Mouse (Mus musculus): ENCODE data around the gene Tbc1d22a. TPM values are rescaled to one million over a fixed set of nuclear protein-coding genes. Genes with fewer than 3 reads are reported as not detected.

The Tbc1d22a gene
- total RNA-seq, 1 experiment from 2014 or later = 14.6 TPM

DNA sequence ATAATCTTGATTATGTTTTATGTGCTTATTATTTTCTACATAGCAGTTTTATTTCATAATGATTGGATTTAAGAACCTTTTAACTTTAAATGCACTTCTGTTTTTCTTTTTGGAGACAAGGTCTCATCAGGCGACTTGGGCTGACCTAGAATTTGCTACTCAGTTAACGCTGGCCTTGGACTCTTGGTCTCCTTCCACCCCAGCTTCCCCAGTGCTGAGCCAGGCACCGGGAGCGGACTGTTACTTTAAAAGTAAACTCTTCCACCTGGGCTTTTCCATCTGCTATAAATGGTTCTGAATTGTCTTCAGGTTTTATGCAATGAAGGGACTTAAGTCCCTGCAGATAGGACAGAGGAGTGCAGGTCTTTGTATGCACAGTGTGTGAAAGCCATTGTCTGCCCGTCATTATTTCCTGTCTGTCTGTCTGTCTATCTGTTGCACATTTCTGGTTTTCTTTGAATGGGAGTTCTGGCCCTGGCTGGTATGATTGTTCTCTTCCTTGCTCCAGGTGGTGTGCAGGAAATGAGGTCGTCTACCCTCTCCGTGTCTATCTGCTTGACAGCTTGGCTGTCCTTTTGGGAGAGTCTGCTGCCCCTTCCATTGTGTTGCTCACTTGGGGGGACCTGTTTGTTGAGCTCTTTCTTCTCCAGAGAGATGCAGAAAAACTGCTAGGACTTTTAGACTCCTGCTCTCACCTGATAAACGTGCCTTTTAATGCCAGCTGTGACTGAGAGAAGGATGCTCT is 117.4 kb downstream of the Tbc1d22a start:
- no peak for ATAC-seq (replicated peaks in 1 of 2; ENCODE audit: insufficient read depth in 1 of 2, low FRiP score in 2 of 2, low TSS enrichment in 1 of 2, low read depth in 1 of 2, poor library complexity in 2 of 2, severe bottlenecking in 2 of 2)

DNA sequence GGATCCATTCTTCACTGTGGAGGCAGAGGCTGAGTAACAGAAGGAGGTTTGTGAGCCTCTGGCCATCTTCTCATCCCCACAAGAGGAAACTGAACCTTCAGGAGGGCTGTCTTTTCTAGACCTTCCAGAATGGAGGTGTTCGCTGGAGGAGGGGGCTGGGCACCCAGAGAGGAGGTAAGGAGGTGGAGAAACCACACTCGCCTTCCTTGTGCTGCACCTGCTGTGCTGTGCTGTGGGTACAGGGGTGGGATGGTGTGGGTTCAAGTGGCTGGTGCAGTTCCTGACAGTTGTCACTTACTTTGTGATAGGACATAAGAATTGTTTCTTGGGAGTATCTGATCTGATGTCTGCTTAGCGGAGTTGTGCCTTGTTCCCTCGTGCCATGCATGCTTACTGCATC is 118.9 kb downstream of the Tbc1d22a start:
- ATAC-seq (replicated peaks in 1 of 2; ENCODE audit: insufficient read depth in 1 of 2, low FRiP score in 2 of 2, low TSS enrichment in 1 of 2, low read depth in 1 of 2, poor library complexity in 2 of 2, severe bottlenecking in 2 of 2) = no peak

DNA sequence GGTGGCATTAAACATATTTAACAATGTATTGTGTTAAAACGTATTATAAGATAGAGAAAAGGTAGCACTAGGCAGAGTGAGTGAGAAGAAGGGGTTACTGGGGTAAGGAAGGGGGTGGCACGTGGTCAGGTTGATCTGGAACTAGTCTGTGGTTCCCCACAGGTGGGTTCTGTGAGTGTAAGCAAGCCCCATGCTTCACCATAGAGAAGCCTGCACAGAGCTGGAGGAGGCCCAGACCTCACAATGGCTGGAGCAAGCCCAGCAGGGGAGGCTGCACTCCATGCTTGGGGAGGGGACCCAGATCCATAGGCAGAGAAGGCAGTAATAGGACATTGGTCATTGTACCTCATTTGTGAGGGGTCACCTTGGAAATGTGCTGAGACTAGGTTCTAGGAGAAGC is 119.3 kb downstream of the Tbc1d22a start:
- no peak for ATAC-seq (replicated peaks in 1 of 2; ENCODE audit: insufficient read depth in 1 of 2, low FRiP score in 2 of 2, low TSS enrichment in 1 of 2, low read depth in 1 of 2, poor library complexity in 2 of 2, severe bottlenecking in 2 of 2)

DNA sequence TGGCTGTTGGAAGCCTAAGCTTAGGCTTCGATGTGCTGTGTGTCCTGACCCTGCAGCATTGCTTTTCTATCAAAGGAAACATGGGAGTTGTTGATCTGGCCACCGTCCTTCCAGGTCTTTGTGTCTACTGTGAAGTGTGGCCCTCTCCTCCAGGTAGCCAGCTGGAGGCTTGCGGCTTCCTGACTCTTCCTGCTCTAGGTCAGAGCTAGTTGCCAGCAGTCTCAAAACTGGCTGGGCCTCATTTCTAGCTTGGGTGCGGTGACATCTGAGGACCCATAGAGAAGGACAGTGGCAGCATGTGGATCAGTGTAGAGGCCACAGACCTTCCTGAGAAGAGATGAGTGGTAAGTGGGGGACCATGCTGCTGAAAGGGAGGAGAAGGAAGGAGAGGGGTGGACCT is 120.0 kb downstream of the Tbc1d22a start:
- ATAC-seq (replicated peaks in 1 of 2; ENCODE audit: insufficient read depth in 1 of 2, low FRiP score in 2 of 2, low TSS enrichment in 1 of 2, low read depth in 1 of 2, poor library complexity in 2 of 2, severe bottlenecking in 2 of 2) = no peak

DNA sequence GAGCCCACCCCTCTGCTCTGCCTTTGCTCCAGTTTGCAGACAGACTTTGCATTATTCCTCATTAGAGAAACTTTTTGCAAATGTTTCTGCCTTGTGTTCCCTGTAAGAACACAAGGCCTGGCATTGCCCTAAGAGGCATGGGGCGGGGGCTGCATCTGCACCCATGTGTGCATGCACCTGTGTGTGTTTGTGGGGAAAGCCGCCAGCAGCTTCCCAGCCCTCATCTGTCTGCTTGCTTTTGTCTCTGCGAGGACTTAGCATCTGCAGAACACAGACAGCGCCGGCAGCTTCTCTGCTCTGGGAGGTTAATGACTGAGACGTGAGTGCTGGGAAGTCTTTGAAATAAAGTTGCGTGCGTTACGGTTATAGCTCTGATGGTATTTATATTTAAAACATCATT is 120.5 kb downstream of the Tbc1d22a start:
- no peak for ATAC-seq (replicated peaks in 1 of 2; ENCODE audit: insufficient read depth in 1 of 2, low FRiP score in 2 of 2, low TSS enrichment in 1 of 2, low read depth in 1 of 2, poor library complexity in 2 of 2, severe bottlenecking in 2 of 2)

DNA sequence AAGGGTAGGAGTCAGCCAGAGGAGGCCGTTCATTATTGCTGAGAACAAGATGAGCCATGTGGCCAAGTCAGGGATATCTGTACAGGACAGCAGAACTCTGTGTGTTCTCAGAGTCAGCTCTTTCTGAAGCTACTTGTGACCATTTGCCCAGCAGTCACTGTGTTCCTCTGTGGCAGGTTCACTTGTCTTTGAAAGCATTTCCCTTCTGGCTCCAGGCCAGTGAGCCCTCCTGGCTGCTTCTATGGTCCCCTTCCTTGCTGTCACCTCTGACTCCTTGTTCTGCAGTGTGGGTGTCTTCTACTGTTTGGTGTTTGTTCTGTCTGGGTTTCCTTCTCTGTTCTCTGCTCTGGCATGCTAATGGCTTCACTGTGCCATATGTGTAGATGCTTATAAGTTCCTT is 121.5 kb downstream of the Tbc1d22a start:
- no peak for ATAC-seq (replicated peaks in 1 of 2; ENCODE audit: insufficient read depth in 1 of 2, low FRiP score in 2 of 2, low TSS enrichment in 1 of 2, low read depth in 1 of 2, poor library complexity in 2 of 2, severe bottlenecking in 2 of 2)

DNA sequence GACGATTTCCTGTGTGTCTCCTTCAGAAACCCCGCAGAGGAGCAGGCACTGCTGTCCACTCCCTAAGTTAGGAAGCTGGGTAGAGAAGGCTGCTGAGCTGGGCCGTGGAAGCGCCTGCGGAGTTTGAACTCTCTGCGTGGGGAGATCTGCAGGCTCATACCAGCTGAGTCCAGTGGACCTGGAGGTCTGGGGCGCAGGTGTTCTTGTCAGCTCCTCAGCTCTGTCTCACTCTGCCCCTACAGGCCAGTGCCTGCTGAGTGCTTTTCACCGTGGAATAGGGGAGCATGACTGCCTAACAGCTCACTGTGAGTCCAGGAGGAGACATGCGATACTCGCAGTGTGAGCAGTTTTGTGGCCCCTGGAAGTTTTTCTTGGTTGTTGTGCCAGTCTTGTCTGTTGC is 123.5 kb downstream of the Tbc1d22a start:
- no peak for ATAC-seq (replicated peaks in 1 of 2; ENCODE audit: insufficient read depth in 1 of 2, low FRiP score in 2 of 2, low TSS enrichment in 1 of 2, low read depth in 1 of 2, poor library complexity in 2 of 2, severe bottlenecking in 2 of 2)

DNA sequence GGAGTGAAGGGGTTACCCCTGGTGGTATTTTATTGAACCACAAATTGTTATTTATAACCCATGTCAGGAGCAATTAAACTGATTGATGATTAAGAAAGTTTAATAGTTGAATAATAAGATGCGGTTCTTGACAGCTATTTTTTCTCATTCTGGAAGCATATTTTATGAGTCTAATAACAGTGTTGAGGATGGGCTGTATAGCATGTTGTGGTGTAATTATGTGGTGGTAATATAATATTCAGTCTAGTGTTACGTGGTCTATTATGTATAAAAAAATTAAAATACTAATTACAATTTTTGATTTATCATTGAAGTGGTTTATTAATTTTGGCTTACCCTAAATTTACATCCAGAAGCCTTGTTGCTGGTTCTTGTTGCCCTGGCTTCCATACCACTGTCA is 125.5 kb downstream of the Tbc1d22a start:
- no peak for ATAC-seq (replicated peaks in 1 of 2; ENCODE audit: insufficient read depth in 1 of 2, low FRiP score in 2 of 2, low TSS enrichment in 1 of 2, low read depth in 1 of 2, poor library complexity in 2 of 2, severe bottlenecking in 2 of 2)

DNA sequence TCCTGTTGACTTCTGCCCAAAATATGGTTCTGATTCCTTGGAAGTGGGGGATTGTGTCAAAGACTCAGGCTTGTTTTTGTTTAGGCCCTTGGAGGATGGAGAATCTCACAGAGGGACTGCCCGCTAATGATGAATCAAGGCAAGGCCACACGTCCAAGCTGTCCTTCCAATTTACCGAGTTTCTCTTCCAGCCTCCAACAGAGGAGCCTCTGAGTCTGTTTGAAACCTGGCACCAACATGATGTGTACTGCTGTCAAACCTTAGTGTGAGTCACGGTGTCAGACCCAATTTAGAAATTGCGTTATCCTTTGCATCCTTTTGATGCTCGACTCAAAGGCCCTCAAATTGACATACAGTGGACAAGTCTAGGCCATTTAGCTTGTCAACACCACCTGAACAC is 126.5 kb downstream of the Tbc1d22a start:
- no peak for ATAC-seq (replicated peaks in 1 of 2; ENCODE audit: insufficient read depth in 1 of 2, low FRiP score in 2 of 2, low TSS enrichment in 1 of 2, low read depth in 1 of 2, poor library complexity in 2 of 2, severe bottlenecking in 2 of 2)

DNA sequence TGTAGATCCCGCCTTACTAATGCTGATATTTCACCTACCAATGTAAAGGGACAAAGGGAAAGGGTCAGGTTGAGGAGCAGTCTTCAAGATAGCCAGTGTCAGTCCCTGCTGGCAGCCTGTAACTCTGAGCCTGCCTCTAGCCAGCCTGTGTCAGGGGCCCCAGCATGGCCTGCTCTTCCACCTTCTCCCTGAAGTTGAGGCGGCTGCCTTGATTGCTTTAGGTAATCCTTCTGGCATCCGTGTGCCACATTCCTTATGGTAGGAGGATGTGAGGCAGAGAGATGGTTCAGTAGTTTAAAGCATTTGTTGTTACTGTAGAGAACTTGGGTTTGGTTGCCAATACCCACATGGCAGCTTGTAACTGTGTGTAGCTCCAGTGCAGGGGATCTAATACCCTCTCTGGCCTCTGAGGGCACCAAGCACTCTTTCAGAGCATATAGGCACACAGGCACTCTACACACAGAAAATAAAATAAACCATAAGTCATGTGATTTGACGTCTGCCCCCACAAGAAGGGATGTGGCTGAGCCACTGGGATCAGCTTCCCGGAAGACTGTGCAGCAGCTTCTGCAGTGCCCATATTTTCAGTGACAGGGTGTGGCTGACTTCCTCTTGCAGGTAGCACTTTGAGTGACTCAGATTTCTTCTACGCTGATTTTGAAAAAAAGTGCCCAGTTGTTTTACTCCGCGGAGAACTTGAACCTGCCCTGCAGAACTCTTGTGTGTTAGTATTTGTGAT is 128.5 kb downstream of the Tbc1d22a start:
- ATAC-seq (replicated peaks in 1 of 2; ENCODE audit: insufficient read depth in 1 of 2, low FRiP score in 2 of 2, low TSS enrichment in 1 of 2, low read depth in 1 of 2, poor library complexity in 2 of 2, severe bottlenecking in 2 of 2) = 0 out of 4 replicates have a peak, but pooled peaks of 1 of the 2 experiments have one; percentile 4

DNA sequence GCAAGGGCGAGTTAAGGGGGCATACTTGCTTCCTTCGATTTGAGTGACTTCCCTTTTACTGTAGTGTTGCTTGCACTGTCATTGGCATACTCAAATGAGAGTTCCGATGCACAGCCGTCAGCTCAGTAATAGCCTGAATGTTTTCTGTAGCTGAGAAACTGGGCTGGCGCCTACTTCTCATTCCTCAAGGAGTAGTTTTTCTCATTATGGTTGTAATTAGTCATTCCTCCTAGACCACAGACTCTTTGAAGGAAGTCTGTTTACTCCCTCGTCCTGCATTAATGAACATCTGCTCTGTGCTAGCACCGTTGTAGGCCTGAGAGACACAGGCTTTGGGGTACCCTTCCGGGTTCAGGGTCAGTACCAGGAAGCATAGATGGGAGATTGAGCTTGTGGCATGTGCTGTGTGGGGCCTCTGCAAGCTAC is 130.7 kb downstream of the Tbc1d22a start:
- peak; percentile 37 to 47; a peak in 2 of 4 replicates for ATAC-seq (replicated peaks in 1 of 2; ENCODE audit: insufficient read depth in 1 of 2, low FRiP score in 2 of 2, low TSS enrichment in 1 of 2, low read depth in 1 of 2, poor library complexity in 2 of 2, severe bottlenecking in 2 of 2)

DNA sequence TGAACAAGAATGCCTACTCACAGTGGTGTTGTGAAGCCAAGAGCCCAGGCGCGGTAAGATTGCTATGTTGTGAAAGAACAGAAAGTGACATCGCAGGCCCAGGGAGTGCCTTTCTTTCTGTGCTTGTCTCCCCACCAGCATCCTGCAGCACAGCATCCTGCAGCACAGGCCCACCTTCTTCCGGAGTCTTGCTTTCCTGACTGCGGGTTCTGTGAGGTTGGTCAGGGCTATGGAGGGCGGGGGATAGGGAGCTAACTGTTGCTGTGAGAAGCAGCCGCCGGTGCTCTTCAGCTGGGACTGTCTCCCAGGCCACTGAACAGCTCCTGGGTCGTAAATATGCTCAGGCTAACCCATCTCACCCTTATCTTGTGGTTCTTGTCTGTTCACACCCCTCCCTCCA is 131.6 kb downstream of the Tbc1d22a start:
- peak; percentile 68 to 76 for ATAC-seq (replicated peaks in 1 of 2; ENCODE audit: insufficient read depth in 1 of 2, low FRiP score in 2 of 2, low TSS enrichment in 1 of 2, low read depth in 1 of 2, poor library complexity in 2 of 2, severe bottlenecking in 2 of 2)

DNA sequence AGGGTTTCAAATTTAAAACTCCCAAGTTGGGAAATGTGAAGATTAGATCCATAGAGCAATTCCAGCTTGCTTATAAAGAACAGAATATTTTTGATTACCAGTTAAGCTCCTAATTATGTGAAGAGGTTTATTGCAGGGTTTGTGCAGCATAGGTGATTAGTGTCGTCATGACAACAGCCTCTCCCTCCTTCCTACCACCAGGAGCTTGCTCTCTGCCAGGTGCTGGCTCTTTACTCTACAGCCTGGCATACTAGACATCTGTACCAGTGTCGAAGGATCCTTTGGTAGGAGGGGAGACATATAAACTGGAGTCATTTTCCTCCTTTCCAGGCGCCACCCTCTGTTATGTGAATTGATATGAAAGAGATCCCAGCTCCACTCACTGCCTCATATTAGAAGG is 132.3 kb downstream of the Tbc1d22a start:
- no peak for ATAC-seq (replicated peaks in 1 of 2; ENCODE audit: insufficient read depth in 1 of 2, low FRiP score in 2 of 2, low TSS enrichment in 1 of 2, low read depth in 1 of 2, poor library complexity in 2 of 2, severe bottlenecking in 2 of 2)

DNA sequence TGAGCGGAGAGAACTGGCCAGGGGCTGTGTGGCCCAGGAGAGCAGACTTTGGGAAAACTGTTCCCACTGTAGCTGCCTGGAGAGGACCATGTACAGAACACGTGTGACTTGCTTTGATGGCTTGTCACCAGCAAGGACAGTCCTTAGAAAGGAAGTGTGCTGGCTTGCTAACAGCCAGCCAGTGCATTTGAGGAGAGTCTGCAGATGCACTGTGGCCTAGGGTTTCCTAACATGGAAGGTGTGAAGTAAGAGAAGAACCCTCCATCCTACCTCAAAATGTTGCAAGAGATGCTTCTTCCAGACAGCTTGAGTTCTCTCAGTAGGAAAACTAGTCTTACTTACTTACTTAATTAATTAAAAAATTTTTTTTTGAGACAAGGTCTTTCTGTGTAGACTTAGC is 140.7 kb downstream of the Tbc1d22a start:
- ATAC-seq (replicated peaks in 1 of 2; ENCODE audit: insufficient read depth in 1 of 2, low FRiP score in 2 of 2, low TSS enrichment in 1 of 2, low read depth in 1 of 2, poor library complexity in 2 of 2, severe bottlenecking in 2 of 2) = peak in 1 of 2 experiments; percentile 9; a peak in 1 of 4 replicates

DNA sequence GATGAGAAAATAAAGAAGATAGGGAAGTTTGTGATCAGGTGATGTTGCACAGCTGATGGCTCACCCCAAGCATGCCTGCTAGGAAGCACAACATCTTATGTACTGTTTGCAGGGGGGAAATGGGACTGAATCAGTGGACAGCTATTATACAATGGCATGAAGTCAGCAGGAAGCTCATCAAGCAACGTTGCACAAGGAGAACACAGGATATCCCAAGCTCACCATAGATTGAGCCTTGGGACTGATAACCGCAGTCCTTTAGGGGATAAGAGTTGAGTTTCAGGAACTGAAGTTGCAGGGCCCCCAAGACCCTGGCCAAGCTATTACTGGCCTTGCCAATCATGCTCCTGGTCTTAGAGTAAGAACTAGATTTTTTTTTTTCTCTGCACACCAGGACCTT is 141.6 kb downstream of the Tbc1d22a start:
- peak in 1 of 2 experiments; percentile 37; a peak in 1 of 4 replicates for ATAC-seq (replicated peaks in 1 of 2; ENCODE audit: insufficient read depth in 1 of 2, low FRiP score in 2 of 2, low TSS enrichment in 1 of 2, low read depth in 1 of 2, poor library complexity in 2 of 2, severe bottlenecking in 2 of 2)

DNA sequence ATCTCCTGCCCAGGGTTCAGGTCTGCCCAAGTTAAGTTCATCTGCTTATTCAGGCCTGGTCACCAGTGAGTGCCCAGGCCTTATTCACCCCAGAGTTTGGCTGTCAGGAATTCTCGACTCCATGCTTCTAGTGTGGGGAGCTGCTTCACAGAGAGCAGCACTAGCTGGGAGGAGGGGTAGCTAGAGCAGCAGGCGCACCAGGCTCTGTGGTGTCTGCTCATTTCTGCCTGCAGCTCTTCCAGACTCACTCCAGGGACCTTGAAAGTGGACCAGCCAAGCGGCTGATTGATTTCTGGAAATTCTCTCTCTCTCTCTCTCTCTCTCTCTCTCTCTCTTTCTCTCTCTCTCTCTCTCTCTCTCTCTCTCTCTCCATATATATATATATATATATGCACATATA is 146.1 kb downstream of the Tbc1d22a start:
- no peak for ATAC-seq (replicated peaks in 1 of 2; ENCODE audit: insufficient read depth in 1 of 2, low FRiP score in 2 of 2, low TSS enrichment in 1 of 2, low read depth in 1 of 2, poor library complexity in 2 of 2, severe bottlenecking in 2 of 2)

DNA sequence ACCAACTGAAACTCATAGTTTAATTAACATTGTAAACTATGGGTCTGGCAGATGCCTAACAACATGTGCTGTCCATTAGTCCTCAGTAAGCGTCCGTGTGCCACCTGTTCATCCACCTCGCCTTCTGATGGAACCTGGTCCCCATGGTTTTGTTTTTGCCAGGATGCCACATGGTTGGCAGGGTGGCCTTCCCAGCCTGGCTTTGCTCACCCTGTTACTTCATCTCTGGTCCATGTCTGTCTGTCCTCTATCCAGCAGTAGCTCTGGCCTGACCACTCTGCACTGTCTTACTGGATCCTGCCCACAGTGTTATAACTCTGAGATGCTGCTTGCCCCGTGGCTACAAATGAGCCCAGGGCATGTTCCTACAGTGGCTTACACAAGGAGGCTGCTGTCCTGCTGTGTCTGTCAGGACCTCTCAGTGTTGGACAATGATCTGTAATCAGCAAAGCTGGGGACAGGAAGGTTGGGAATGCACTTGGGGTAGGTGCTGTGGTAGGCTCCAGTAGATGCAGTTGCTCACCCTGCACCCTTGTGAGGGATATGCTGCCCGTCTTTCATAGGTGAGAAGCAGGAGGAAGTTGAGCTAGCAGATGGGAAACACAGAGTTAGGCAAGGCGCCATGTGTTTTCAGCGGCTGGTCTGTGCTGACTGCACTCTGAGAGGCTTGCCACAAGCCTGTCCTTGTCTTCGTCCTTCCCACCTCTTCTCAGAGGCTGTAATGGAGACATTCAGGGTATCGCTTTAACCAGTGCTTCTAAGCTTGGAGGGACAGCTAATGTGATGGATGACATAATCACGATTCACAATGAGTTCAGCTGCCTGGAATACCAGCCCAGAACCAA is 148.3 kb downstream of the Tbc1d22a start:
- ATAC-seq (replicated peaks in 1 of 2; ENCODE audit: insufficient read depth in 1 of 2, low FRiP score in 2 of 2, low TSS enrichment in 1 of 2, low read depth in 1 of 2, poor library complexity in 2 of 2, severe bottlenecking in 2 of 2) = peak; percentile 52 to 54; a peak in 3 of 4 replicates

DNA sequence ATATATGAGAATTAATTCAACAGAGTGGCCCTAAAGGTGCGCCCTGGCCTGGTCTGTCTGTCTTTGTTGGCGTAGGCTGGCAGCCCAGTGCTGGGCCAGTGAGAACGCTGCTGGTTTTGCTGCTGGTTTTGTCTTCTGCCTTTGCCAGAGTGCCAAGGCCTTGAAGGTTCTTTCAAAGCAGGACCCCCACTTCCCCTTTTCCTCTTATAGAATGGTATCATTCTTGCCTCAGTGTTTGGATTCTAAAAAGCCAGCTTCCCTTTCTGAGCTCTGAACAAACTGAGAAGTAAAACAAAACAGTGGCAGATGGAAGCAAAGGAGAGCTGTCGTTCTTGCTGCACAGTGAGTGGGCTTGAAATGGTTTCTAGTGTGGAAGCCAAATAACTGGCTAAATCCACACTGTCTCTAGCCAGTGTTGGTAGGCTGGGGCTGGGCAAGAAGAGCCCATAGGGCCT is 149.6 kb downstream of the Tbc1d22a start:
- ATAC-seq (replicated peaks in 1 of 2; ENCODE audit: insufficient read depth in 1 of 2, low FRiP score in 2 of 2, low TSS enrichment in 1 of 2, low read depth in 1 of 2, poor library complexity in 2 of 2, severe bottlenecking in 2 of 2) = peak; percentile 78 to 84

Data from hematopoietic stem cell, adult 5-6 weeks (primary cell).